In genomic region chr4:149491151-149491550, GRCm38 (mm10) we compare ENCODE assay signal across 16 mouse cellular contexts. TPM values are rescaled to one million over a fixed set of nuclear protein-coding genes. Genes with fewer than 3 reads are reported as not detected.
A peak's percentile ranks its signal among the peaks of the same experiment; 100 is the strongest.
DNase-seq lines count a peak whose midpoint lies in the region; ATAC-seq and TF ChIP-seq lines count a peak whose summit lies in the region.
"Had no signal": no experiment of that assay in that cellular context is flagged by ENCODE, and none has a peak within 500 bp of the region (broad histone marks: within the 10 kb centered on the region; RNA-seq: fewer than 3 reads in every experiment).

No protein-coding gene starts in this region.

- no peak overlapping the region for H3K4me2 ChIP-seq in kidney, postnatal 0 days (ENCODE audit: low read length)
- H3K4me2 ChIP-seq in kidney, embryonic 15.5 days: no peak overlapping the region
- H3K4me2 ChIP-seq: hindbrain, embryonic 12.5 days had no signal

- H3K9ac ChIP-seq in kidney, postnatal 0 days (ENCODE audit: low read depth, low read length): no peak overlapping the region
- no peak overlapping the region for H3K9ac ChIP-seq in kidney, embryonic 15.5 days
- H3K9ac ChIP-seq: hindbrain, embryonic 12.5 days had no signal

- TF ChIP-seq CTCF in kidney, postnatal 0 days (IDR thresholded peaks at IDR 0.05; ENCODE audit: low read depth): peak; percentile 41; the same call in 1 of the 2 replicates

- no peak overlapping the region for H3K4me3 ChIP-seq in kidney, postnatal 0 days (replicated peaks; ENCODE audit: low read depth, low read length)
- H3K4me3 ChIP-seq in kidney, embryonic 15.5 days (replicated peaks): no peak overlapping the region
- H3K4me3 ChIP-seq: hindbrain, embryonic 12.5 days had no signal

- H3K27ac ChIP-seq in kidney, postnatal 0 days: no peak overlapping the region
- no peak overlapping the region for H3K27ac ChIP-seq in kidney, embryonic 15.5 days
- H3K27ac ChIP-seq: hindbrain, embryonic 12.5 days had no signal

- no peak for DNase-seq in kidney, postnatal 0 days (ENCODE audit: low spot score)
- peak; percentile 69 for DNase-seq in A20 (ENCODE audit: low read depth, low spot score)
- DNase-seq in ES-CJ7 (ENCODE audit: low read depth, low spot score): peak; percentile 65
- no peak for DNase-seq in cerebellum, adult 9-11 months
- DNase-seq: cerebellum, adult 9-10 months; lung, adult 2 months; right cerebral cortex, postnatal 14 days had no signal

- H3K4me1 ChIP-seq in kidney, postnatal 0 days (replicated peaks; ENCODE audit: insufficient read depth, low read length): no peaks in the 10 kb centered on the region
- peaks cover 7% of the 10 kb centered on the region; the same call in 1 of the 2 replicates for H3K4me1 ChIP-seq in kidney, embryonic 15.5 days

- H3K9me3 ChIP-seq in kidney, postnatal 0 days (replicated peaks; ENCODE audit: low read length): no peaks in the 10 kb centered on the region
- no peaks in the 10 kb centered on the region for H3K9me3 ChIP-seq in kidney, embryonic 15.5 days (replicated peaks)
- H3K9me3 ChIP-seq: hindbrain, embryonic 12.5 days had no signal

- H3K27me3 ChIP-seq in kidney, postnatal 0 days (ENCODE audit: insufficient read depth, low read length): no peaks in the 10 kb centered on the region
- H3K27me3 ChIP-seq in kidney, embryonic 15.5 days: no peaks in the 10 kb centered on the region
- H3K27me3 ChIP-seq: hindbrain, embryonic 12.5 days had no signal

- 95% methylated on average over 3 of the region's 3 CpGs for WGBS in kidney, postnatal 0 days
- 94% methylated on average over 3 of the region's 3 CpGs for WGBS in kidney, embryonic 15.5 days

- ATAC-seq in kidney, postnatal 0 days (replicated peaks; ENCODE audit: low FRiP score, low read depth): no peak
- no peak for ATAC-seq in kidney, embryonic 15.5 days (replicated peaks; ENCODE audit: low FRiP score)
- ATAC-seq in megakaryocyte, adult 5-6 weeks (ENCODE audit: poor library complexity, severe bottlenecking): peak; percentile 45; the same call in 1 of the 2 replicates
- no peak for ATAC-seq in inflammation-experienced regulatory T-cells, adult 6 months

- peaks cover 55% of the 10 kb centered on the region for H3K36me3 ChIP-seq in kidney, postnatal 0 days (ENCODE audit: insufficient read depth, low read length)
- H3K36me3 ChIP-seq in kidney, embryonic 15.5 days: peaks cover 89% of the 10 kb centered on the region

RNA-seq across cellular contexts. Expression of gene Lzic, which starts 6.1 kb away (rescaled TPM):
- 31.1 and 31.7 TPM in 2 replicates for polyA plus RNA-seq in kidney, postnatal 0 days (2015; fragmentation: Nextera tagmentation; extraction: Ambion mirVana)
- polyA plus RNA-seq in kidney, embryonic 15.5 days (2015; fragmentation: Nextera tagmentation; extraction: Ambion mirVana): 47.1 and 49.3 TPM in 2 replicates
- 17.2 and 19.1 TPM in 2 replicates for total RNA-seq in megakaryocyte, adult 5-6 weeks (2015)
- total RNA-seq in megakaryocyte, adult 5-6 weeks (2017): 22.2 and 53.8 TPM in 2 replicates
- 10 to 100 TPM; 26.0 to 43.4 (median 28.2) TPM for polyA plus RNA-seq in inflammation-experienced regulatory T-cells, adult 6 months (2017; shearing (Covaris generic))

RNA-seq across cellular contexts. Expression of gene Nmnat1, which starts 6.1 kb away (rescaled TPM):
- polyA plus RNA-seq in kidney, postnatal 0 days (2015; fragmentation: Nextera tagmentation; extraction: Ambion mirVana): 9.6 and 13.5 TPM in 2 replicates
- polyA plus RNA-seq in kidney, embryonic 15.5 days (2015; fragmentation: Nextera tagmentation; extraction: Ambion mirVana): 13.7 TPM in 2 replicates
- total RNA-seq in megakaryocyte, adult 5-6 weeks (2015): 4.0 and 5.1 TPM in 2 replicates
- total RNA-seq in megakaryocyte, adult 5-6 weeks (2017): 3.8 and 6.0 TPM in 2 replicates
- 1 to 10 TPM; 6.2 to 6.9 (median 6.3) TPM for polyA plus RNA-seq in inflammation-experienced regulatory T-cells, adult 6 months (2017; shearing (Covaris generic))

RNA-seq across cellular contexts. Expression of gene Tmem274, which starts 14.0 kb away (rescaled TPM):
- not detected in 2 replicates for polyA plus RNA-seq in kidney, postnatal 0 days (2015; fragmentation: Nextera tagmentation; extraction: Ambion mirVana)
- 0.45 TPM in 1 of 2 replicates, not detected in the other for polyA plus RNA-seq in kidney, embryonic 15.5 days (2015; fragmentation: Nextera tagmentation; extraction: Ambion mirVana)
- total RNA-seq in megakaryocyte, adult 5-6 weeks (2015): not detected in 2 replicates
- not detected in 2 replicates for total RNA-seq in megakaryocyte, adult 5-6 weeks (2017)
- under 1 TPM in 1 of 3 experiments, not detected in 2; 0.63 TPM for polyA plus RNA-seq in inflammation-experienced regulatory T-cells, adult 6 months (2017; shearing (Covaris generic))
- total RNA-seq: adrenal gland, adult 18-20 months; layer of hippocampus, postnatal 10 days had no signal
- polyA plus RNA-seq: frontal cortex, adult 2 months; gonadal fat pad, adult 2 months; limb, embryonic 11.5 days; lung, adult 2 months had no signal

RNA-seq across cellular contexts. Expression of gene Ctnnbip1, which starts 26.9 kb away (rescaled TPM):
- polyA plus RNA-seq in kidney, postnatal 0 days (2015; fragmentation: Nextera tagmentation; extraction: Ambion mirVana): 63.3 and 66.3 TPM in 2 replicates
- polyA plus RNA-seq in kidney, embryonic 15.5 days (2015; fragmentation: Nextera tagmentation; extraction: Ambion mirVana): 62.1 and 64.8 TPM in 2 replicates
- 6.2 and 8.4 TPM in 2 replicates for total RNA-seq in megakaryocyte, adult 5-6 weeks (2015)
- 9.7 and 10.8 TPM in 2 replicates for total RNA-seq in megakaryocyte, adult 5-6 weeks (2017)
- polyA plus RNA-seq in inflammation-experienced regulatory T-cells, adult 6 months (2017; shearing (Covaris generic)): 1 to 10 TPM in 2 of 3 experiments, under 1 TPM in 1; 0.59 to 1.4 (median 1.4) TPM

RNA-seq across cellular contexts. Expression of gene Rbp7, which starts 36.4 kb away (rescaled TPM):
- 1.3 TPM in 2 replicates for polyA plus RNA-seq in kidney, postnatal 0 days (2015; fragmentation: Nextera tagmentation; extraction: Ambion mirVana)
- 0.77 and 0.90 TPM in 2 replicates for polyA plus RNA-seq in kidney, embryonic 15.5 days (2015; fragmentation: Nextera tagmentation; extraction: Ambion mirVana)
- not detected in 2 replicates for total RNA-seq in megakaryocyte, adult 5-6 weeks (2015)
- total RNA-seq in megakaryocyte, adult 5-6 weeks (2017): not detected in 2 replicates
- not detected for polyA plus RNA-seq in inflammation-experienced regulatory T-cells, adult 6 months (2017; shearing (Covaris generic))
- total RNA-seq: layer of hippocampus, postnatal 10 days had no signal
- polyA plus RNA-seq: hindbrain, embryonic 12.5 days; limb, embryonic 11.5 days had no signal

Comparison
In these comparisons a context has a peak if more than half of its experiments do, and no peak if none do; other contexts are left out.
1. DNase-seq: peak in A20 (single experiment) and ES-CJ7 (single experiment); none in kidney, postnatal 0 days (single experiment) and cerebellum, adult 9-11 months (single experiment).